Mouse (Mus musculus): ENCODE measurements at regions not wholly inside any gene's neighbourhood (a gene's known extent, or its start where the extent isn't known, plus 50 kb on each side); places are given as distances from the start of the nearest gene placed in this dataset.
"Not testable (repeated sequence)": the region's sequence is repeated elsewhere in the genome, so short reads cannot be mapped to it uniquely, and the experiment has no call there.

GRCm38 (mm10) chr17:79550409-79550808, 61.3 kb upstream of the Rmdn2 start:
- DNase-seq, result not testable (repeated sequence)

GRCm38 (mm10) chr17:79553850-79554249, 57.8 kb upstream of the Rmdn2 start:
- no peak for DNase-seq

- no peak for DNase-seq
These were observed 56.1 kb upstream of the Rmdn2 start for GRCm38 (mm10) chr17:79555593-79555992.

Data from adrenal gland, postnatal 25 days (tissue).